22 mouse cellular contexts compared by ENCODE assay signal in genomic region chr12:24786316-24786715, GRCm38 (mm10). TPM values are rescaled to one million over a fixed set of nuclear protein-coding genes. Genes with fewer than 3 reads are reported as not detected.
DNase-seq lines count a peak whose midpoint lies in the region; ATAC-seq lines count a peak whose summit lies in the region.
"Had no signal": no experiment of that assay in that cellular context is flagged by ENCODE, and none has a peak within 500 bp of the region (broad histone marks: within the 10 kb centered on the region; RNA-seq: fewer than 3 reads in every experiment).

No protein-coding gene starts in this region.

- H3K4me2 ChIP-seq in forebrain, embryonic 11.5 days (ENCODE audit: low read depth, low read length, severe bottlenecking) = no peak overlapping the region
- H3K4me2 ChIP-seq in forebrain, embryonic 12.5 days = no peak overlapping the region
- H3K4me2 ChIP-seq in midbrain, embryonic 14.5 days (ENCODE audit: low read length) = no peak overlapping the region
- H3K4me2 ChIP-seq: heart, embryonic 13.5 days; liver, embryonic 15.5 days; midbrain, embryonic 12.5 days had no signal

- 16% methylated on average over 4 of the region's 4 CpGs for WGBS in forebrain, embryonic 11.5 days
- WGBS in forebrain, embryonic 12.5 days = 20% methylated on average over 4 of the region's 4 CpGs
- WGBS in midbrain, embryonic 10.5 days = 24% methylated on average over 4 of the region's 4 CpGs
- 14% methylated on average over 4 of the region's 4 CpGs for WGBS in midbrain, embryonic 14.5 days

- no peaks in the 10 kb centered on the region for H3K27me3 ChIP-seq in forebrain, embryonic 11.5 days (ENCODE audit: control insufficient read depth, insufficient read depth, low read length)
- H3K27me3 ChIP-seq in forebrain, embryonic 12.5 days = peaks cover 4% of the 10 kb centered on the region; the same call in 1 of the 2 replicates
- H3K27me3 ChIP-seq in midbrain, embryonic 10.5 days (ENCODE audit: low read depth, poor library complexity, severe bottlenecking) = peaks cover 8% of the 10 kb centered on the region; the same call in 1 of the 2 replicates
- H3K27me3 ChIP-seq in midbrain, embryonic 14.5 days (ENCODE audit: control insufficient read depth, insufficient read depth, low read length) = no peaks in the 10 kb centered on the region
- H3K27me3 ChIP-seq: heart, embryonic 13.5 days; midbrain, embryonic 12.5 days had no signal

- no peaks in the 10 kb centered on the region for H3K4me1 ChIP-seq in forebrain, embryonic 11.5 days (replicated peaks; ENCODE audit: control insufficient read depth, insufficient read depth, low read length)
- peaks cover 5% of the 10 kb centered on the region for H3K4me1 ChIP-seq in forebrain, embryonic 12.5 days
- peaks cover 15% of the 10 kb centered on the region for H3K4me1 ChIP-seq in midbrain, embryonic 10.5 days
- no peaks in the 10 kb centered on the region for H3K4me1 ChIP-seq in midbrain, embryonic 14.5 days (ENCODE audit: control insufficient read depth, insufficient read depth, low read length)
- H3K4me1 ChIP-seq: heart, embryonic 13.5 days; liver, embryonic 15.5 days had no signal

- no peak overlapping the region for H3K9ac ChIP-seq in forebrain, embryonic 11.5 days (ENCODE audit: low read length)
- H3K9ac ChIP-seq in forebrain, embryonic 12.5 days = no peak overlapping the region
- no peak overlapping the region for H3K9ac ChIP-seq in midbrain, embryonic 14.5 days (replicated peaks; ENCODE audit: low read length)
- H3K9ac ChIP-seq: heart, embryonic 13.5 days; liver, embryonic 15.5 days; midbrain, embryonic 12.5 days had no signal

- H3K9me3 ChIP-seq in forebrain, embryonic 11.5 days (ENCODE audit: control insufficient read depth, low read length) = no peaks in the 10 kb centered on the region
- H3K9me3 ChIP-seq in forebrain, embryonic 12.5 days = no peaks in the 10 kb centered on the region
- no peaks in the 10 kb centered on the region for H3K9me3 ChIP-seq in midbrain, embryonic 10.5 days (replicated peaks)
- H3K9me3 ChIP-seq in midbrain, embryonic 14.5 days (ENCODE audit: control insufficient read depth, low read length) = no peaks in the 10 kb centered on the region
- H3K9me3 ChIP-seq: embryonic facial prominence, embryonic 10.5 days; heart, embryonic 13.5 days; liver, embryonic 15.5 days; midbrain, embryonic 12.5 days had no signal

- DNase-seq in forebrain, embryonic 11.5 days (ENCODE audit: low spot score) = peak; percentile 51
- DNase-seq in layer of hippocampus, adult 11-12 months (ENCODE audit: low spot score) = peak; percentile 14
- DNase-seq in layer of hippocampus, postnatal 25 days (ENCODE audit: extremely low spot score in 1 of 2, low spot score in 1 of 2) = no peak
- peak; percentile 24 for DNase-seq in midbrain, embryonic 10.5 days (ENCODE audit: low spot score)
- no peak for DNase-seq in midbrain, embryonic 14.5 days
- DNase-seq in layer of hippocampus, adult 9-11 months = peak; percentile 13
- DNase-seq in right cerebral cortex, postnatal 36 days (ENCODE audit: low spot score in 2 of 2) = no peak
- DNase-seq: adrenal gland, postnatal 25 days; cerebellum, adult 11-12 months; cerebellum, postnatal 14 days; gastrocnemius, postnatal 14 days; kidney, adult 18-20 months; right cerebral cortex, postnatal 25 days had no signal

- no peak overlapping the region for H3K4me3 ChIP-seq in forebrain, embryonic 11.5 days (ENCODE audit: low read depth, low read length)
- no peak overlapping the region for H3K4me3 ChIP-seq in forebrain, embryonic 12.5 days (replicated peaks)
- no peak overlapping the region for H3K4me3 ChIP-seq in midbrain, embryonic 10.5 days
- H3K4me3 ChIP-seq in midbrain, embryonic 14.5 days (replicated peaks; ENCODE audit: low read depth, low read length) = no peak overlapping the region
- H3K4me3 ChIP-seq: embryonic facial prominence, embryonic 10.5 days; heart, embryonic 13.5 days; liver, embryonic 15.5 days; midbrain, embryonic 12.5 days; myocyte had no signal

- no peaks in the 10 kb centered on the region for H3K36me3 ChIP-seq in forebrain, embryonic 11.5 days (ENCODE audit: control insufficient read depth, insufficient read depth, low read length)
- H3K36me3 ChIP-seq in forebrain, embryonic 12.5 days (replicated peaks) = no peaks in the 10 kb centered on the region
- no peaks in the 10 kb centered on the region for H3K36me3 ChIP-seq in midbrain, embryonic 10.5 days
- H3K36me3 ChIP-seq in midbrain, embryonic 14.5 days (ENCODE audit: control insufficient read depth, insufficient read depth, low read length) = no peaks in the 10 kb centered on the region
- H3K36me3 ChIP-seq: embryonic facial prominence, embryonic 10.5 days; heart, embryonic 13.5 days; liver, embryonic 15.5 days; midbrain, embryonic 12.5 days had no signal

- no peak for ATAC-seq in forebrain, embryonic 11.5 days (replicated peaks; ENCODE audit: low FRiP score)
- no peak for ATAC-seq in forebrain, embryonic 12.5 days (ENCODE audit: low FRiP score)
- no peak for ATAC-seq in midbrain, embryonic 14.5 days (ENCODE audit: low FRiP score, low TSS enrichment)
- ATAC-seq: CD4-positive, CD25-positive, alpha-beta regulatory T cell, adult 4 months; forebrain, embryonic 14.5 days had no signal

- H3K27ac ChIP-seq in forebrain, embryonic 11.5 days (ENCODE audit: low read depth, low read length) = no peak overlapping the region
- no peak overlapping the region for H3K27ac ChIP-seq in forebrain, embryonic 12.5 days
- H3K27ac ChIP-seq in midbrain, embryonic 10.5 days (replicated peaks) = no peak overlapping the region
- no peak overlapping the region for H3K27ac ChIP-seq in midbrain, embryonic 14.5 days (replicated peaks; ENCODE audit: low read depth, low read length)
- H3K27ac ChIP-seq: embryonic facial prominence, embryonic 10.5 days; heart, embryonic 13.5 days; kidney, postnatal 0 days; liver, embryonic 15.5 days; midbrain, embryonic 12.5 days had no signal

RNA-seq across cellular contexts. Expression of gene Mboat2, which starts 44.4 kb away (rescaled TPM):
- 55.7 and 59.3 TPM in 2 replicates for polyA plus RNA-seq in forebrain, embryonic 11.5 days (2014; fragmentation: Nextera tagmentation; extraction: Ambion mirVana)
- polyA plus RNA-seq in forebrain, embryonic 12.5 days (2016; fragmentation: Nextera tagmentation; extraction: Ambion mirVana) = 58.4 and 60.0 TPM in 2 replicates
- total RNA-seq in layer of hippocampus, postnatal 25 days (2021) = 10 to 100 TPM; 70.2 to 79.6 TPM
- polyA plus RNA-seq in midbrain, embryonic 10.5 days (2016; fragmentation: Nextera tagmentation; extraction: Ambion mirVana) = 49.8 and 56.8 TPM in 2 replicates
- polyA plus RNA-seq in midbrain, embryonic 14.5 days (2014; fragmentation: Nextera tagmentation; extraction: Ambion mirVana) = 62.3 and 91.0 TPM in 2 replicates

Comparison
In these comparisons a context has a peak if more than half of its experiments do, and no peak if none do; other contexts are left out.
1. DNase-seq: peak in forebrain, embryonic 11.5 days (single experiment), layer of hippocampus, adult 11-12 months (single experiment), midbrain, embryonic 10.5 days (single experiment) and layer of hippocampus, adult 9-11 months (single experiment); none in layer of hippocampus, postnatal 25 days (0 of 2), midbrain, embryonic 14.5 days (single experiment) and right cerebral cortex, postnatal 36 days (0 of 2).